Mouse (Mus musculus) megakaryocyte, embryonic 14.5 days (primary cell): Measurements from ENCODE around the gene Clgn. TPM values are rescaled to one million over a fixed set of nuclear protein-coding genes. Genes with fewer than 3 reads are reported as not detected.

Source experiments
- H3K27me3 ChIP-seq: replicated peaks from 2 replicates; pipeline ENCODE3; 2012; ENCODE audit warnings: inconsistent platforms
- H3K36me3 ChIP-seq: replicated peaks from 2 replicates; pipeline ENCODE3; 2012; ENCODE audit warnings: low read length, inconsistent platforms, mixed read lengths
- H3K4me1 ChIP-seq: 2 replicates; pipeline ENCODE4 v1.6.1; 2012; ENCODE audit warnings: inconsistent platforms
- H3K4me3 ChIP-seq: replicated peaks from 2 replicates; pipeline ENCODE3; 2012; ENCODE audit warnings: moderate library complexity, mild to moderate bottlenecking, inconsistent platforms
- H3K9me3 ChIP-seq: 2 replicates; pipeline ENCODE4 v1.6.1; 2012; ENCODE audit warnings: inconsistent platforms
- FLI1 ChIP-seq: IDR thresholded peaks from 2 replicates; pipeline ENCODE4 v1.6.1; 2012; ENCODE audit warnings: low read length, inconsistent platforms, mixed read lengths
- GATA1 ChIP-seq: IDR thresholded peaks from 3 replicates; pipeline ENCODE4 v1.6.1; 2012; ENCODE audit warnings: mixed read lengths, low read length, inconsistent platforms, borderline replicate concordance
- polyA plus RNA-seq: library from polyadenylated mRNA; stranded (reverse); fragments of >175 nt; gene quantifications from 2 replicates; pipeline ENCODE4 v1.2.3, GENCODE M21; 2012; ENCODE audit warnings: low replicate concordance; ENCODE audit not compliant: insufficient read depth

The Clgn gene
- polyA plus RNA-seq, 1 experiment: not detected

DNA sequence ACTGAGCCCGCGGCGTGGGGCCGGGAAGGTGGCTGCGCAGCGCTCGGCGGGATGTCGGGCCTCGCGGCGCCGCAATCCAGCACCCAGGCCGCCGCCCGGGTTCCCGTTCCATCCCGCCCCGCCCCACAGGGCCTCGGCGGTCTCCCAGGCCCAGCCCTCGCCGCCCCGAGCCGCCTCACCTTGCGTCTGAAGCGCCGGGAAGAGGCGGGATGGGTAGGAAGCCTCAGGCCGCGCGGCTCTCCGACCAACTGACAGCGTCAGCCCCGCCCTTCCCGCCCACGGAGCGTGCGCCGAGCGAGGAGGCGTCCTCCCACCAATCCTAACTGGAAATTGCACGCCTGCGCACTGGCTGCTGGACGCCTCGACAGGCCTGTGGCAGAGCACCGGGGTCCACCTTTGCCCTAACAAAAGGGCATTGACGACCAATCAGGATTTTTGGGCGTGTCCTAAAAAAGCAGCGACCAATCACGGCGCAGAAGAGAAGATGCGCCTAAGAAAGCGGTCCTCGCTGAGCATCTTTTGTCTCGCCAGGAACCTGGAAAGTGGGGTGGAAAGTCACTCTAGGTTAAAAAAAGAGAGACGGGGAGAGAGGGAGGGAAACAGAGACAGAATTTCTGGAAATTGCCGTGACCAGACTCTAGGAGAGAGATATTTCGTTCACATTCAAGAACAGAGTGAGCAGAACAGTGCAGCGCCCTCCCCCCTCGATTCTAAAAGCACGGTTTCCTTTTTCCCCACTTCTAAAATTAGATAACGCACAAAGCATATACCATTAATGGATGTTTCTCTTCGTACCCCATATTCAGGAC, 52.8 kb downstream of the Clgn start:
- no peaks in the 10 kb centered on the region for H3K9me3 ChIP-seq
- H3K27me3 ChIP-seq: no peaks in the 10 kb centered on the region
- H3K4me3 ChIP-seq: peak overlapping the region; percentile 93
- H3K36me3 ChIP-seq: peaks cover 7% of the 10 kb centered on the region
- H3K4me1 ChIP-seq: peaks cover 15% of the 10 kb centered on the region
- no peak for TF ChIP-seq GATA1
- TF ChIP-seq FLI1: no peak

GRCm38 (mm10) chr8:83443052-83443400, 53.4 kb downstream of the Clgn start:
- Histone ChIP-seq H3K4me3 (peak overlapping the region; percentile 93), H3K27me3 (no peaks in the 10 kb centered on the region), H3K36me3 (peaks cover 3% of the 10 kb centered on the region), H3K4me1 (peaks cover 9% of the 10 kb centered on the region), H3K9me3 (no peaks in the 10 kb centered on the region)
- no peak for TF ChIP-seq GATA1
- TF ChIP-seq FLI1: no peak

DNA sequence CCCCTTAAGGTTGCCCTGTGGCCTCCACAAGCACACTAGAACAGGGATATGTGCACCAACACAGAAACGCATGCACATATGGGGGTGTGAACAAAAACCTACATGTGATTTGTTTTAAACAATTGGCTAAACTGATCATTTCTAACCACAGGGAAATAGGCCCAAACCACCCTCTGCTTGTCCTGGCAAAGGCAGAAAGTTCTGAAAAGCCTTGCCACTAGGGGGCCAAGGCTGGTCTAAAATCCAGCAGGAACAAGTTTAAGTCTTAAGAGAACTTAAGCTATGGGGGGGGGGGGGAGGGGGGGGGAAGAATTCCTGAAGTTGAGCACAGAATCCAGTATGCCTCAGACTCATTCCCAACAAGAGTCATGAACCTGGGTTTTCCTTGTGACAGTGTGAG, 60.3 kb downstream of the Clgn start:
- TF ChIP-seq GATA1: no peak
- TF ChIP-seq FLI1: no peak
- H3K36me3 ChIP-seq: no peaks in the 10 kb centered on the region
- H3K4me3 ChIP-seq: no peak overlapping the region
- no peaks in the 10 kb centered on the region for H3K4me1 ChIP-seq
- H3K27me3 ChIP-seq: no peaks in the 10 kb centered on the region
- no peaks in the 10 kb centered on the region for H3K9me3 ChIP-seq

GRCm38 (mm10) chr8:83451056-83451455, 61.4 kb downstream of the Clgn start:
- Histone ChIP-seq H3K36me3 (no peaks in the 10 kb centered on the region), H3K4me1 (no peaks in the 10 kb centered on the region), H3K9me3 (peaks cover 9% of the 10 kb centered on the region), H3K27me3 (no peaks in the 10 kb centered on the region), H3K4me3 (no peak overlapping the region)
- TF ChIP-seq FLI1: no peak
- TF ChIP-seq GATA1: no peak

GRCm38 (mm10) chr8:83457121-83457520, 67.5 kb downstream of the Clgn start:
- TF ChIP-seq FLI1 (no peak), GATA1 (no peak)

DNA sequence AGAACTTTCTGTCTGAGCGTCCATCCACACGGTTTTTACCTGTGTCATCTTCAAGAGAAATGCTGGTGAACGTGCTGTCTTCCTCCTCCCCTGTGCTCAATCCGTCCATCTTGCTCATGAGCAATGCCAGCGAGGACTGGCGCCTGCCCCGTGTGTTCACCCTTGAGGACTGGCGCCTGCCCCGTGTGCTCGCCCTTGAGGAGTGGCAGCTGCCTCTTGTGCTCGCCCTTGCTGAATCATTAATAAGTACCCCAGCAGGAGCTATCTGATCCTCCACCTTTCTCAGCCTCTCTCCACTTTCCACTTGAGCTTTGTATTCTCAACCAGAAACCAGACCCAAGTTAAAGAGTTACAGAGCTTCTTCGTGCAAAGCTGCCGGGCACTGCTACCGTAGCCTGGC, 68.6 kb downstream of the Clgn start, which contains the start of gene Scoc:
TSS of gene Scoc (minus strand) at position 170 of the 400 bp plus-strand sequence.
- H3K27me3 ChIP-seq: peaks cover 2% of the 10 kb centered on the region
- H3K4me3 ChIP-seq: no peak within 1 kb of the TSS
- H3K36me3 ChIP-seq: no peaks in the 10 kb centered on the region
- no peak for TF ChIP-seq FLI1
- TF ChIP-seq GATA1: no peak
- peaks cover 19% of the 10 kb centered on the region for H3K9me3 ChIP-seq
- H3K4me1 ChIP-seq: peaks cover 20% of the 10 kb centered on the region

More at GRCm38 (mm10) chr8:83457121-83457520, 67.5 kb downstream of the Clgn start:
- H3K36me3 ChIP-seq: no peaks in the 10 kb centered on the region
- peaks cover 20% of the 10 kb centered on the region for H3K4me1 ChIP-seq
- no peak overlapping the region for H3K4me3 ChIP-seq
- H3K9me3 ChIP-seq: peaks cover 19% of the 10 kb centered on the region
- no peaks in the 10 kb centered on the region for H3K27me3 ChIP-seq

DNA sequence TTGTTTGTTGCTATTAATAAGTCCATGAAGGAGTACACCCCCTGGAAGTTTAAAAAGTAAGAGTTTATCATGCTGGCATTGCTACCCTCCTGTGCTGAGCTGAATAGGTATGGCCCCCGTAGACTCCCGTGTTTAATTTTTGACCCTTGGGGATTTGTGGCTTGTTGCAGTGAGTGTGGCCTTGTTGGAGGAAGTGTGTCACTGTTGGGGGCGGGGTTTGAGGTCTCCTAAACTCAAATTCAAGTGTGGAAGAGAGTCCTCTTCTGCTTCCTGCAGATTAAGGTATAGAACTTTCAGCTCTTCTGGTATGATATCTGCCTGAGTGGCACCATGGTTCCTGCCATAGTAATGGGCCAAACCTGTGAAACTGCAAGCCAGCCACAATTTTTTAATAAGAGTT, 69.9 kb downstream of the Clgn start:
- Histone ChIP-seq H3K4me3 (no peak overlapping the region), H3K27me3 (peaks cover 2% of the 10 kb centered on the region), H3K36me3 (no peaks in the 10 kb centered on the region), H3K4me1 (peaks cover 20% of the 10 kb centered on the region), H3K9me3 (peaks cover 19% of the 10 kb centered on the region)
- no peak for TF ChIP-seq FLI1
- TF ChIP-seq GATA1: no peak; the same call in 2 of the 3 replicates

Other genes with a start within 250 kb of the Clgn start
- gene Tbc1d9, start 224.5 kb upstream of the Clgn start, polyA plus RNA-seq: 0.45 TPM in 1 of 2 replicates, not detected in the other
- gene Gm10645, start 223.7 kb upstream of the Clgn start, polyA plus RNA-seq: not detected in 2 replicates
- not detected in 2 replicates for gene Ucp1, start 99.5 kb upstream of the Clgn start, polyA plus RNA-seq
- gene Elmod2, start 57.4 kb upstream of the Clgn start, polyA plus RNA-seq: 0.29 TPM in 1 of 2 replicates, not detected in the other
- not detected in 2 replicates for gene Mgat4d, start 41.4 kb upstream of the Clgn start, polyA plus RNA-seq
- gene Scoc, start 68.5 kb downstream of the Clgn start, polyA plus RNA-seq: 2.9 TPM in 1 of 2 replicates, not detected in the other
- gene Olfr370, start 145.9 kb downstream of the Clgn start, polyA plus RNA-seq: not detected in 2 replicates
- gene Ndufb7, start 176.8 kb downstream of the Clgn start, polyA plus RNA-seq: 84.7 and 511 TPM in 2 replicates
- gene Tecr, start 218.1 kb downstream of the Clgn start, polyA plus RNA-seq: 406 and 513 TPM in 2 replicates
- 23.3 and 30.5 TPM in 2 replicates for gene Dnajb1, start 218.3 kb downstream of the Clgn start, polyA plus RNA-seq